Mouse (Mus musculus): Measurements from ENCODE around the gene Ppl. TPM values are rescaled to one million over a fixed set of nuclear protein-coding genes. Genes with fewer than 3 reads are reported as not detected.

Ppl gene
- polyA plus RNA-seq, 1 experiment = 4.3 TPM

GRCm38 (mm10) chr16:5130196-5130595 is 2.0 kb downstream of the Ppl start:
- no peak for DNase-seq (ENCODE audit: low read depth)

- DNase-seq (ENCODE audit: low read depth) = no peak
These were observed 8.7 kb downstream of the Ppl start for GRCm38 (mm10) chr16:5123476-5123875.

GRCm38 (mm10) chr16:5119845-5120244 is 12.4 kb downstream of the Ppl start:
- no peak for DNase-seq (ENCODE audit: low read depth)

GRCm38 (mm10) chr16:5119385-5119784 is 12.8 kb downstream of the Ppl start:
- no peak for DNase-seq (ENCODE audit: low read depth)

GRCm38 (mm10) chr16:5113582-5113981 is 18.6 kb downstream of the Ppl start:
- no peak for DNase-seq (ENCODE audit: low read depth)

- DNase-seq (ENCODE audit: low read depth) = no peak
These were observed 19.1 kb downstream of the Ppl start for GRCm38 (mm10) chr16:5113002-5113550.

- no peak for DNase-seq (ENCODE audit: low read depth)
These were observed 21.2 kb downstream of the Ppl start for GRCm38 (mm10) chr16:5111021-5111420.

- DNase-seq (ENCODE audit: low read depth) = no peak
These were observed 22.3 kb downstream of the Ppl start for GRCm38 (mm10) chr16:5109877-5110276.

GRCm38 (mm10) chr16:5101000-5101399 is 31.2 kb downstream of the Ppl start:
- no peak for DNase-seq (ENCODE audit: low read depth)

GRCm38 (mm10) chr16:5096504-5096903 is 35.7 kb downstream of the Ppl start:
- DNase-seq (ENCODE audit: low read depth) = no peak

GRCm38 (mm10) chr16:5093285-5093684 is 38.9 kb downstream of the Ppl start:
- DNase-seq (ENCODE audit: low read depth) = peak; percentile 88

- no peak for DNase-seq (ENCODE audit: low read depth)
These were observed 43.2 kb downstream of the Ppl start for GRCm38 (mm10) chr16:5089021-5089420.

- DNase-seq (ENCODE audit: low read depth) = no peak
These were observed 46.0 kb downstream of the Ppl start for GRCm38 (mm10) chr16:5086179-5086578.

GRCm38 (mm10) chr16:5085196-5085595 is 47.0 kb downstream of the Ppl start:
- no peak for DNase-seq (ENCODE audit: low read depth)

GRCm38 (mm10) chr16:5074341-5074740 is 57.9 kb downstream of the Ppl start:
- no peak for DNase-seq (ENCODE audit: low read depth)

- no peak for DNase-seq (ENCODE audit: low read depth)
These were observed 60.2 kb downstream of the Ppl start for GRCm38 (mm10) chr16:5071974-5072373.

GRCm38 (mm10) chr16:5070321-5070720 is 61.9 kb downstream of the Ppl start:
- DNase-seq (ENCODE audit: low read depth) = no peak

GRCm38 (mm10) chr16:5063472-5063871 is 68.7 kb downstream of the Ppl start:
- no peak for DNase-seq (ENCODE audit: low read depth)

GRCm38 (mm10) chr16:5058114-5058513 is 74.1 kb downstream of the Ppl start:
- DNase-seq (ENCODE audit: low read depth) = no peak

GRCm38 (mm10) chr16:5050251-5051110 is 81.7 kb downstream of the Ppl start:
- DNase-seq (ENCODE audit: low read depth) = no peak

GRCm38 (mm10) chr16:5049774-5050234 is 82.4 kb downstream of the Ppl start, which contains the start of the genes Glyr1 and Ubn1:
Gene Glyr1, minus strand, starts transcription at chr16:5049863.
Gene Ubn1, plus strand, starts transcription at chr16:5050057.
- DNase-seq (ENCODE audit: low read depth) = peak; percentile 88

GRCm38 (mm10) chr16:5049182-5049773 is 82.9 kb downstream of the Ppl start:
- DNase-seq (ENCODE audit: low read depth) = no peak

- no peak for DNase-seq (ENCODE audit: low read depth)
These were observed 86.9 kb downstream of the Ppl start for GRCm38 (mm10) chr16:5045322-5045721.

Measured in gonadal fat pad, adult 2 months (tissue).